Mouse (Mus musculus) heart, embryonic 12.5 days (tissue): ENCODE data around the gene Trim14. TPM values are rescaled to one million over a fixed set of nuclear protein-coding genes. Genes with fewer than 3 reads are reported as not detected.

Experiments
- ATAC-seq: fragments of 200-750 bp; cut with Nextera tagmentation; 2 replicates; pipeline ENCODE4 v1.8.0; 2017; ENCODE audit warnings: moderate TSS enrichment, moderate library complexity; ENCODE audit not compliant: insufficient number of reproducible peaks, low FRiP score
- H3K27ac ChIP-seq: fragments of 300-500 bp; sonication (generic); 2 replicates; pipeline ENCODE4 v1.5.1; 2016; ENCODE audit warnings: mild to moderate bottlenecking, moderate library complexity; ENCODE audit not compliant: poor library complexity, severe bottlenecking
- H3K27me3 ChIP-seq: fragments of 300-500 bp; sonication (generic); replicated peaks from 2 replicates; pipeline ENCODE4 v1.6.1; 2016; ENCODE audit warnings: mild to moderate bottlenecking, moderate library complexity
- H3K36me3 ChIP-seq: fragments of 300-500 bp; sonication (generic); 2 replicates; pipeline ENCODE4 v1.6.1; 2016; ENCODE audit warnings: mild to moderate bottlenecking, moderate library complexity
- H3K4me1 ChIP-seq: fragments of 300-500 bp; sonication (generic); replicated peaks from 2 replicates; pipeline ENCODE4 v1.6.1; 2016; ENCODE audit warnings: mild to moderate bottlenecking
- H3K4me2 ChIP-seq: fragments of 300-500 bp; sonication (generic); 2 replicates; pipeline ENCODE4 v1.6.1; 2016; ENCODE audit warnings: mild to moderate bottlenecking, moderate library complexity
- H3K4me3 ChIP-seq: fragments of 300-500 bp; sonication (generic); 2 replicates; pipeline ENCODE4 v1.5.1; 2016; ENCODE audit warnings: mild to moderate bottlenecking
- H3K9ac ChIP-seq: fragments of 300-500 bp; sonication (generic); 2 replicates; pipeline ENCODE4 v1.6.1; 2016; ENCODE audit warnings: mild to moderate bottlenecking, moderate library complexity
- H3K9me3 ChIP-seq: fragments of 300-500 bp; sonication (generic); replicated peaks from 2 replicates; pipeline ENCODE4 v1.6.1; 2016; ENCODE audit warnings: mild to moderate bottlenecking, moderate library complexity
- WGBS: fragments of 180-500 bp; shearing (Covaris S2); methylation state at CpG from one replicate; pipeline ENCODE4 v1.1.7; 2016; 5-methylcytosine and 5-hydroxymethylcytosine counted together
- polyA plus RNA-seq: library from polyadenylated mRNA; unstranded; fragments of >200 nt; fragmentation: Nextera tagmentation; extraction: Ambion mirVana; gene quantifications from 2 replicates; pipeline ENCODE4 v1.2.1, GENCODE M21; 2016

Trim14 gene
- polyA plus RNA-seq, 1 experiment from 2014 or later, result 0.78 TPM

DNA sequence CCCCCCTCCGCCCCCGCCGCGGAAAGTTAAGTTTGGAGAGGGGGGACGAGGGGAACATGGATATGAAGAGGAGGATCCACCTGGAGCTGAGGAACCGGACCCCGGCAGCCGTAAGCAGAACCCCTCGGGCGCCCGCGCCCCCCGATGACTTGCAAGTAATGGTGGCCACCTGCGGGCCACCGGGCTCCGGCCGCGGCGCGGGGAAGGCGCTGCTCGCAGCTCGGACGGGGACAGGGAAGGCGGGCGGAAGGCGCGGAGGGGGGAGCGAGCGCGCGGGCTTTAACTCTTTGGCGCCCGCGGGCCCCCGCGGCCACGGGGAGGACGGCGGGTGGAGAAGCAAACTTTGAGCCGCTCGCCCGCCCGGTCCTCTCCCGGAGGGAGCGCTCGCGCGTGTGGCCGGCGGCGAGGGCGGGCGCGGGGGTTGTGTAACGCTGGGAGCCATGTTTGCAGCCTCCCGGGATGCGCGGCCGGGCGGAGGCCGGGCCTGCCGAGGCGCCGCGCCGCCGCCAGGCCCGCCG is 84.6 kb downstream of the Trim14 start:
- WGBS, result under 1% methylated on average over 57 of the region's 70 CpGs

DNA sequence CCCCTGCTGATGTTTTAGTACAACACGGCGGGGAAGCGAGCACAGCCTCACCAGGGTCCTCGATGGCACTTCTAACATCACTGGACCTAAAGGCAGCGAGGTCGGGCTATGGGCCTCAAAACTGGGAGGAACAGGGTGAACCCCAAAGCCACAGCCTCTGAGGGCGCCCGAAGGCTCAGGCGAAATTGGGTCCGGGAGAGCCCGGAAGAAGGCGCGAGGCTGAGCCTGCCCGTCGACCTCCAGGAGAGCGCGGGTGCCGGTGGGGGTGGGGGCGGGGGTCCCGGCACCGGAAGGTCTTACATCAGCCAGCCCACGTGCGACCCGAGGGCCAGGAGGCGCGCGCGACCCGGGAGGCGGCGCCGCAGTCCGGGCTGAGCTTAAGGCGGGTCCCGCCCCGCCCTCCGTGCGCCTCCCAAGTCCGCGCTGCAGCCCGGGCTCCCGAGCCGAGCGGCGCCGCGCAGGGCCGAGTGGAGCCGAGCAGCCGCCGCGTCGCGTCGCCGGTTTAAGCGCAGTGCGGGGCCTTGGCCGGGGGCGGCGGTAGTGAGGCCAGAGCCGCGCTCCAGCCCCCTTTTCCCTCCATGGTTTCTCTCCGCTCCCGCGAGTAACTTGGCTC is 85.3 kb downstream of the Trim14 start, which contains the start of gene Anp32b:
Gene Anp32b (plus strand): TSS at position 384 of the 613 bp plus-strand sequence.
- no peaks in the 10 kb centered on the region for H3K36me3 ChIP-seq
- no peaks in the 10 kb centered on the region for H3K27me3 ChIP-seq
- H3K9me3 ChIP-seq, result no peaks in the 10 kb centered on the region
- H3K27ac ChIP-seq, result peak within 1 kb of the TSS; percentile 100
- H3K4me1 ChIP-seq, result peaks cover 37% of the 10 kb centered on the region
- WGBS, result under 1% methylated on average over 36 of the region's 66 CpGs
- peak; percentile 94 for ATAC-seq
- H3K9ac ChIP-seq, result peak within 1 kb of the TSS; percentile 99
- H3K4me3 ChIP-seq, result peak within 1 kb of the TSS; percentile 98
- peak within 1 kb of the TSS; percentile 84 for H3K4me2 ChIP-seq

More for the DNA sequence above, 84.6 kb downstream of the Trim14 start:
- Histone ChIP-seq H3K9me3 (no peaks in the 10 kb centered on the region), H3K9ac (peak overlapping the region; percentile 99), H3K36me3 (no peaks in the 10 kb centered on the region; the same call in 1 of the 2 replicates), H3K27me3 (no peaks in the 10 kb centered on the region), H3K4me2 (peak overlapping the region; percentile 84), H3K27ac (peak overlapping the region; percentile 100), H3K4me1 (peaks cover 42% of the 10 kb centered on the region), H3K4me3 (peak overlapping the region; percentile 98)
- peak; percentile 62 for ATAC-seq

DNA sequence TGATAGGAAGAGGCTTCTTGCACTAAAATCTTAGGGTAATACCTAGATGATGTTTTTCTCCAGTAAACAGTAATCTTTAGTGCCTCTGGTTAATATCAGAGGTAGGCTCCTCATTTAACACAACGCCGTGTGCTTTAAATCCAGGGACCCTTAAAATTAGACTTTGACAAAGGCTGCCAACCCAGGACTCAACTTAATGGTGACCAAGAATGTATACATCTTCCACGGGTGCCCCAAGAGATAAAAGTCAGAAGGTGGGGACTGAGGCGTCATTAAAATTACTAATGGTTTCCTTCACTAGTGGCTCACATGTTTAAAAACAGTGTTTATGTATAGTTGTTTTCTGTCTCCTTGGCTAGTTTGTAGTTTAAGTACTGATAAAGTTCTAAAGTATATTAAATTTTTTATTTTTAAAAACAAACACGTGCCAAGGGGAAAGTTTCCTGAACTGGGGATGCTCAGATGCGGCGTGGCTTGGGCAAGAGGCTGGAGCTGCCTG is 85.9 kb downstream of the Trim14 start:
- peak overlapping the region; percentile 98 for H3K4me3 ChIP-seq
- peak overlapping the region; percentile 100 for H3K27ac ChIP-seq
- H3K36me3 ChIP-seq, result no peaks in the 10 kb centered on the region
- peak overlapping the region; percentile 84 for H3K4me2 ChIP-seq
- H3K4me1 ChIP-seq, result peaks cover 31% of the 10 kb centered on the region
- H3K9ac ChIP-seq, result peak overlapping the region; percentile 99
- no peaks in the 10 kb centered on the region for H3K27me3 ChIP-seq
- WGBS, result 32% methylated on average over 7 of the region's 7 CpGs
- no peak for ATAC-seq
- no peaks in the 10 kb centered on the region for H3K9me3 ChIP-seq

DNA sequence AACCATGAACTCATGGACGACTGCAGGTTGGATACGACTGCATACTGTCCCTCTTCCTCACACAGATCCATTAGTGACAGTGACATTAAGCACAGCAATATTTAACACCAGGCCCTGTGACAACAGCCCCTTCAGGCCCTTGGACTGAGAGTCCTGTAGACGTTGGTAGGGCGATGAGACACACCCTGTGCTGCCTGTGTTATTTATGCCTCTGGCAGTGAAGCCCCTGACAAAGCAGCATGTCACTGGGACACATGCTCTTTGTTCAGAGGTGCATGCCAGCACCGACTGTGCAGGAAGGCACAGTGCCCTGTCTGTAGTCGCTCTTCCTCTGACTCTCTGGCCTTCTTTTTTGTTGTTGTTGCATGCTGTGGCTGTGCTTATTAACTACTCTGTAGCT is 87.1 kb downstream of the Trim14 start:
- no peak for ATAC-seq
- no peak overlapping the region for H3K4me3 ChIP-seq
- peaks cover 22% of the 10 kb centered on the region for H3K4me1 ChIP-seq
- H3K36me3 ChIP-seq, result no peaks in the 10 kb centered on the region
- H3K27ac ChIP-seq, result 0 out of 2 replicates have a peak overlapping the region, but pooled peaks have one; percentile 25
- WGBS, result 35% methylated on average over 6 of the region's 6 CpGs
- H3K27me3 ChIP-seq, result no peaks in the 10 kb centered on the region
- no peak overlapping the region for H3K9ac ChIP-seq
- no peaks in the 10 kb centered on the region for H3K9me3 ChIP-seq
- no peak overlapping the region for H3K4me2 ChIP-seq

DNA sequence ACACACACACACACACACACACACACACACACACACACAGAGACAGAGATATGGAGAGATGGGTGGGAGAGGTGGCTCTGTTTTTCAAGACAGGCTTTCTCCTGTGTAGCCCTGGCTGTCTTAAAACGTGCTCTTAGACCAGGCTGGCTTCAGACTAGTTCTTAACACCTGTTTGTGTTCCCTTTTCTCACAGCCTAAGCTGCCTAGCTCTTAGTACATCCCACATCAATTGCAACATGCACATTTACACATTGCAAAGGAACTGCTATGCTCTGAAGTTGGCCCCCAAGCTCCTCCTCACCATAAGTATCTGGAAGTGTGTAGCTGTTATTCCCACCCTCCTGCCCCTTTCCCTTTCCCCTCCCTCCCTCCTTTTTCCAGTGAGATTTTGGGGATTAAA is 88.5 kb downstream of the Trim14 start:
- H3K9me3 ChIP-seq, result no peaks in the 10 kb centered on the region
- ATAC-seq, result no peak
- H3K27ac ChIP-seq, result no peak overlapping the region
- H3K4me3 ChIP-seq, result no peak overlapping the region
- no peak overlapping the region for H3K9ac ChIP-seq
- 54% methylated on average over 1 of the region's 1 CpGs for WGBS
- 0 out of 2 replicates have a peak, but pooled peaks cover 8% of the 10 kb centered on the region for H3K4me1 ChIP-seq
- H3K27me3 ChIP-seq, result no peaks in the 10 kb centered on the region
- H3K4me2 ChIP-seq, result no peak overlapping the region
- no peaks in the 10 kb centered on the region for H3K36me3 ChIP-seq

DNA sequence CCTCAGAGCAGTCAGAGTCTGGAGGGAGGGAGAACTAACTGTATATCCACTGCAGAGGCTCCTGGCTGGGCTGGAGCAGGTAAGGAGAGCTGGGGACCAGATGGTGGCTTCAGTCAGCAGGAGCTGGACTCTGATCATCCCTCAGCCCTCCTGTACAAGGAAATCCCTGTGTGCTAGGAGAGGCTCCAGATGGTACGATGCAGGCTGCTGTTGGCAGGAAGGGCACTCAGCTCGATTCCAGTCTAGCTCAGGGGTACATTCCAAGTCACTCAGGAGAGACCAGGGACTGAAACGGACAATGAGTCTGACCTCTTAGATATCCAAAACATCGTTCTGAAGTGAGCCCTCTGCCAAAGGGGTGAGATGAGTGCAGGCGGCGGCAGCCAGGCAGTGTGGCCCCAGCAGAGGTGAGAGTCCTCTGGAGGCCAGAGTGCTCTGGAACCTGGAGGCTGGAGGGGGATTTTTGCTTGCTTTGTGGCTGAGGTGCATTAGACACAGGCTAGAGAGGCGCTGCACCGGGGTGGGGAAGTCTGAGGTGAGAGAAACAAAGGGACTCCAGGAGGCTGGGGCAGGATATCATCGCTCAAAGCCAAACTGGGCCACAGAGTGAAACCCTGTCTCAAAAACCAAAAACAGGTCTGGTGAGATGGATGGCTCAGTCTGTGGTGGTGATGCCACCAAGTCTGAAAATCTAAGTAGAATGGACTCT is 90.5 kb downstream of the Trim14 start:
- H3K4me1 ChIP-seq, result 0 out of 2 replicates have a peak, but pooled peaks cover 8% of the 10 kb centered on the region
- 45% methylated on average over 9 of the region's 9 CpGs for WGBS

More for the DNA sequence above, 90.5 kb downstream of the Trim14 start:
- H3K9me3 ChIP-seq, result no peaks in the 10 kb centered on the region
- H3K36me3 ChIP-seq, result no peaks in the 10 kb centered on the region
- H3K9ac ChIP-seq, result no peak overlapping the region
- no peak overlapping the region for H3K4me2 ChIP-seq
- no peak overlapping the region for H3K27ac ChIP-seq
- no peaks in the 10 kb centered on the region for H3K27me3 ChIP-seq
- no peak overlapping the region for H3K4me3 ChIP-seq
- ATAC-seq, result no peak

Other genes with a start within 250 kb of the Trim14 start
- gene Foxe1, start 192.5 kb downstream of the Trim14 start, polyA plus RNA-seq, result not detected in 2 replicates
- gene Trmo, start 146.7 kb downstream of the Trim14 start, polyA plus RNA-seq, result 8.3 and 8.7 TPM in 2 replicates
- gene Hemgn, start 122.6 kb downstream of the Trim14 start, polyA plus RNA-seq, result 9.7 and 12.4 TPM in 2 replicates
- 209 and 214 TPM in 2 replicates for gene Anp32b, start 85.2 kb downstream of the Trim14 start, polyA plus RNA-seq
- 62.2 and 68.3 TPM in 2 replicates for gene Nans, start 46.9 kb downstream of the Trim14 start, polyA plus RNA-seq
- 0.15 and 0.34 TPM in 2 replicates for gene Coro2a, start 66.1 kb upstream of the Trim14 start, polyA plus RNA-seq
- gene Tbc1d2, start 114.1 kb upstream of the Trim14 start, polyA plus RNA-seq, result 0.42 and 0.51 TPM in 2 replicates